Mouse (Mus musculus): ENCODE measurements around the gene Fndc7. TPM values are rescaled to one million over a fixed set of nuclear protein-coding genes. Genes with fewer than 3 reads are reported as not detected.
"Not testable (repeated sequence)": the region's sequence is repeated elsewhere in the genome, so short reads cannot be mapped to it uniquely, and the experiment has no call there.

Fndc7 gene
- total RNA-seq, 1 experiment from 2014 or later, result not detected

- no peak for ATAC-seq (replicated peaks in 1 of 2; ENCODE audit: insufficient read depth in 1 of 2, low FRiP score in 2 of 2, low TSS enrichment in 1 of 2, low read depth in 1 of 2, poor library complexity in 2 of 2, severe bottlenecking in 2 of 2)
Observed at GRCm38 (mm10) chr3:108863091-108863490, 26.7 kb downstream of the Fndc7 start.

- ATAC-seq (replicated peaks in 1 of 2; ENCODE audit: insufficient read depth in 1 of 2, low FRiP score in 2 of 2, low TSS enrichment in 1 of 2, low read depth in 1 of 2, poor library complexity in 2 of 2, severe bottlenecking in 2 of 2), result not testable (repeated sequence)
Observed at GRCm38 (mm10) chr3:108862282-108862681, 27.5 kb downstream of the Fndc7 start.

DNA sequence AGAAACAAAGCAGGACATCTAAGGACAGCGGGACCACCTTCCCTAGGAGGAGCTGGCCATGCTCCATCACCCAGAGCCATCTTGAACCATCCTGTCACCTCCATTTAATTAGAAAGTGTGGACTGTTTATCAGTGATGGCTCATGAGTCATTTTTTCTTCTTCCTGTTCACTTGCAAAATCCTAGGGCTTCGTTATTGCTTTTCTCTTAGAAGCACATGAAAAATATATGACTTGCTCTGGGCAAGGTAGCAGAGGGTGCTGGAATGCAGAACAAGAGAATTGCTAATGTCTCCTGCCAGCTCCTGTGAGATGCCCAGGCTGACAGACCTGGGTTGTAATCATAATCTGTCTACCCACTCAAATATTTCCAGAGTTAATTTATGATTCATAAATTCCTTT is 29.0 kb downstream of the Fndc7 start:
- ATAC-seq (replicated peaks in 1 of 2; ENCODE audit: insufficient read depth in 1 of 2, low FRiP score in 2 of 2, low TSS enrichment in 1 of 2, low read depth in 1 of 2, poor library complexity in 2 of 2, severe bottlenecking in 2 of 2), result no peak

DNA sequence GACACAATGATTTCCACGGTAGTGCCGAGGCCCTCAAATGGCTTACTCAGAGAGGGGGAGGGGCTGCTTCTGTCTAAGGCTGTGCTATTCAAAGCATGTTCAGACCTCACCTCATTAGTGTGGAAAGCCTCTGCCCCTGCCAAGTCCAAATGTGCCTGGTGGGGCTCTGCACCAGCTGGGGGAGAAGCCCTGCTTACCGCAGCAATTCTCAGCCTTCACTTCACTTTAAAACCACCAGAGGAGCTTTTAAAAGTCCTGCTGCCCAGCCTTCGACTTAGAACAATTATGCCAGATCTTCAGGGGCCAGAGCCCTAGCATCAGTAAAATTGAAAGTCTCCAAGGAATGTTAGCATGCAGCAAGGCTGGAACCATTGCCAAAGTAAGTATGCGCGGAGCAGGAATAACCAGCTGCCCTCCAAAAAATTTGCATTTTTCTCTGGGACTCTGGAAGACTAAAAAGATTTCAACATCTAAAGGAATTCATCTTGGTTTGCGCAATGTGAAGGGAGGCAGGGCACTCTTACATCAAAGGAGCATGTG is 31.5 kb downstream of the Fndc7 start:
- no peak for ATAC-seq (replicated peaks in 1 of 2; ENCODE audit: insufficient read depth in 1 of 2, low FRiP score in 2 of 2, low TSS enrichment in 1 of 2, low read depth in 1 of 2, poor library complexity in 2 of 2, severe bottlenecking in 2 of 2)

GRCm38 (mm10) chr3:108857714-108858113 is 32.1 kb downstream of the Fndc7 start:
- ATAC-seq (replicated peaks in 1 of 2; ENCODE audit: insufficient read depth in 1 of 2, low FRiP score in 2 of 2, low TSS enrichment in 1 of 2, low read depth in 1 of 2, poor library complexity in 2 of 2, severe bottlenecking in 2 of 2), result no peak

DNA sequence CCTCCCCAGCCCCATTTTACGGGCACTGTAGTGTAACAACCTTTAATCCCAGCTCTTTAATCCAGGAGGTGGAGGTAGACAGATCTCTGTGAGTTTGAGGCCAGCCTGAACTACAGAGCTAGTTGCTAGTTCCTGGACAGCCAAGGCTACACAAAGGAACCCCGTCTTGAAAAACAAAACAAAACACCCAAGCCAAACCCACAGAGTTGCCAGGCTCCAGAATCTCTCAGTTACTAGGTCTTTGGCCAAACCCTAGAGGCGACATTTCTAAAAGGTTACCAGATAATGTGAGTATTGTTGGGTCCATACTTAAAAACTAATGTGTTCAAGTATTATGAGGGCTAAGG is 32.7 kb downstream of the Fndc7 start:
- no peak for ATAC-seq (replicated peaks in 1 of 2; ENCODE audit: insufficient read depth in 1 of 2, low FRiP score in 2 of 2, low TSS enrichment in 1 of 2, low read depth in 1 of 2, poor library complexity in 2 of 2, severe bottlenecking in 2 of 2)

DNA sequence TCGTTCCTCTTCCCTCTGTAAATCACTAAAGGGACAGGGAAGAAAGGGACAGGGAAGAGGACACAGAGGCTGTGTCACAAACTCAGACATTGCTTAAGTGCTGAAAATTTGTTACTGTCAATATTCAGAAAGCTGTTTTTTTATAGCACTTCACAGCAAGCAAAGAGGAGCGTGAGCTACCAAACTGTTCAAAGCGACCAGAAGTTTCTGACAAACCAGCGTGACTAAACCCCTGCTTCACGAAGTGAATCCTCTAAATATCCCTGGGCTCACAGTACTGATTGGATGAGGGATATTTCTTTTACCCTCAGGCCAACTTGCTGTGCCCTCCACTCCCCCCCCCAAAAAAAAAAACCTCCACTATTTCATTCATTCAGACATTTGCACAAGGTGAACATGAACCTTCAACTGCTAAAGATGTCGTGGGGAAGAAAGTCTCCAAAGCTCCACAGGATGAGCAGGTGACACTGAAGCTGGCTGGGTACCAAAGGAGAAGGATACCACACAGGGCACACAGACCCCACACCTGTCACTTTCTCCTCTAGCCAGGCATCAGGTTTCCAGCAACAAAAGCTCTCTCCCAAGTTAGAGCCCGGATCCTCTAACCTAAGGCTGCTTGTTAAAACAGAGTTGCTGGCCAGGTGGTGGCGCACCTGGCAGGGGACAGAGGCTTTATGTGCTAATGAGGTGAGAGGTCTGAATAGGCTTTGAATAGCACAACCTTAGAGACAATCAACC is 33.3 kb downstream of the Fndc7 start:
- no peak for ATAC-seq (replicated peaks in 1 of 2; ENCODE audit: insufficient read depth in 1 of 2, low FRiP score in 2 of 2, low TSS enrichment in 1 of 2, low read depth in 1 of 2, poor library complexity in 2 of 2, severe bottlenecking in 2 of 2)

DNA sequence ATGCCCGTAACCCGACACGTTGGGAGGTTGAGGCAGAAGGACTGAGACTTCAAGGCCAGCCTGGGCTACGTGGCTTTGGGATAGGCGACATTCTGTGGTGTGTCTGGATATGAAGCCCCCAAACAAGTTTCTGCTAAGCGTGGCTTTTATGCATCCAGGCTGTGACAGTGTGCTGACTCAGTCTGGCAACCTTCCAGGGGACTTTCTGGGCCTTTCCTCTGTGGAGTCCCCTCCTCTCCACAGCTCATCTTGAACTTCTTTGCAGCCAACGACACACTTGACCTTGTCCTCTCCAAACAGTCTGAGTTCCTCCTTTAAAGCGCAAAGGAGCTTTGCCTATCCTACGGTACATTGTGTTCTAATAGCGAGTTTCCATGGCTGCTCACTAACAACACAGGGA is 33.9 kb downstream of the Fndc7 start:
- peak; percentile 30 to 52 for ATAC-seq (replicated peaks in 1 of 2; ENCODE audit: insufficient read depth in 1 of 2, low FRiP score in 2 of 2, low TSS enrichment in 1 of 2, low read depth in 1 of 2, poor library complexity in 2 of 2, severe bottlenecking in 2 of 2)

DNA sequence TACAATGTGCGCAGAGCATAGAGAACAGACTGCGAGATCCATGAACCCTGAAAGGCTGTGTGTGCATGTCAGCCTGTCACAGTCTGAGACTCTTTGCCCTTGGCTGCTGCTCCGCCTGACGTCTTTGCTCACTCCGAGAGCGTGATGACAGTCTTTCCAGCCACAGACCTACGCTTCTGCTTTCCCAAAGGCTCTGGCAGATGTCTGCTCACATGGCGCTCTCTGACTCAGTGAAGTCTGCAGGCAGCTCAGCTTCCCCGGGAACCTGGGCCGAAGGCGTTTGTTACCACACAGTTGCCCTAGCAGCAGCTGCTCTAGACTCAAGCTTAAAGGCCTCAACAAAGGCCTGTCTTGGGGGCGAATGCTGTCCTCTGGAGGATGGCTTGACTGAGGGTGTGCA is 34.4 kb downstream of the Fndc7 start:
- peak; percentile 22 to 25; a peak in 2 of 4 replicates for ATAC-seq (replicated peaks in 1 of 2; ENCODE audit: insufficient read depth in 1 of 2, low FRiP score in 2 of 2, low TSS enrichment in 1 of 2, low read depth in 1 of 2, poor library complexity in 2 of 2, severe bottlenecking in 2 of 2)

- no peak for ATAC-seq (replicated peaks in 1 of 2; ENCODE audit: insufficient read depth in 1 of 2, low FRiP score in 2 of 2, low TSS enrichment in 1 of 2, low read depth in 1 of 2, poor library complexity in 2 of 2, severe bottlenecking in 2 of 2)
Observed at GRCm38 (mm10) chr3:108853266-108853665, 36.5 kb downstream of the Fndc7 start.

- ATAC-seq (replicated peaks in 1 of 2; ENCODE audit: insufficient read depth in 1 of 2, low FRiP score in 2 of 2, low TSS enrichment in 1 of 2, low read depth in 1 of 2, poor library complexity in 2 of 2, severe bottlenecking in 2 of 2), result no peak
Observed at GRCm38 (mm10) chr3:108851996-108852697, 37.7 kb downstream of the Fndc7 start.

DNA sequence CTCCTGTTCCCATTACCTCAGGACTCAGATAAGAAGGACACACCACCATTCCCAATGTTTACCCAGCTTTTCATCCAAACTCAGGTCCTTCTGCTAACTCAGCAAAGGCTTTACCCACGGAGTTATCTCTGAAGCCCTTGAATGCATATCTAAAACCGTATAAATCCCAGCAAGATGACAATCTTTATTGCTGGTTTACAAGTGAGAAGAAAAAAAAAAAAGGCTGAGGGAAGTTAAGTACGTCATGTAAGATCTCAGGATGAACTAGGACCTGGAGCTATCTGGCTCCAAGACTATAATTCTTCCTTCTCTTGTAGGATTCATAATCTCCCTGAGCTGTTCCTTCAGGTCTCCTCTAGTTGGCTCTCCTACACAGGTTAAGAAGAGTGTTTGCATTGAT is 38.3 kb downstream of the Fndc7 start:
- no peak for ATAC-seq (replicated peaks in 1 of 2; ENCODE audit: insufficient read depth in 1 of 2, low FRiP score in 2 of 2, low TSS enrichment in 1 of 2, low read depth in 1 of 2, poor library complexity in 2 of 2, severe bottlenecking in 2 of 2)

GRCm38 (mm10) chr3:108851075-108851474 is 38.7 kb downstream of the Fndc7 start:
- ATAC-seq (replicated peaks in 1 of 2; ENCODE audit: insufficient read depth in 1 of 2, low FRiP score in 2 of 2, low TSS enrichment in 1 of 2, low read depth in 1 of 2, poor library complexity in 2 of 2, severe bottlenecking in 2 of 2), result no peak

DNA sequence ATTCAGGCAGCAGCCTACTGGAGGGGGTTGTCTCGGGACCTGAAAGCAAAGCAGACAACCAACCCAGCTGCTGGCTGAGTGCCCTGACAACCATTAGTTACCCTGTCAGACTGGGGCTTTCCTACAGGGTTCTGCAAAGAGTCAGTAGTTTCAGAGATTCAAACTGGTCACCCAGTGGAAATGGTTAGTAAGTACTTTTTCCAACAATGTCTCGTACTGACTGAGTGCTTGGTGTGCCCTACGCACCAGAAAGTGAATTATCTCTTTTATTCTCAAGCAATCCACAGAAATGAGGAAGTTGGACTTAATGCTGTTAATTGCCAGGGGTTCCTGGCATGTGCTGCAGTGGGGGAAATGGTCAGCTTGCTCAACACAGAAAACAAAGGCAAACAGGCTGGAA is 39.3 kb downstream of the Fndc7 start:
- ATAC-seq (replicated peaks in 1 of 2; ENCODE audit: insufficient read depth in 1 of 2, low FRiP score in 2 of 2, low TSS enrichment in 1 of 2, low read depth in 1 of 2, poor library complexity in 2 of 2, severe bottlenecking in 2 of 2), result peak; percentile 75 to 92

DNA sequence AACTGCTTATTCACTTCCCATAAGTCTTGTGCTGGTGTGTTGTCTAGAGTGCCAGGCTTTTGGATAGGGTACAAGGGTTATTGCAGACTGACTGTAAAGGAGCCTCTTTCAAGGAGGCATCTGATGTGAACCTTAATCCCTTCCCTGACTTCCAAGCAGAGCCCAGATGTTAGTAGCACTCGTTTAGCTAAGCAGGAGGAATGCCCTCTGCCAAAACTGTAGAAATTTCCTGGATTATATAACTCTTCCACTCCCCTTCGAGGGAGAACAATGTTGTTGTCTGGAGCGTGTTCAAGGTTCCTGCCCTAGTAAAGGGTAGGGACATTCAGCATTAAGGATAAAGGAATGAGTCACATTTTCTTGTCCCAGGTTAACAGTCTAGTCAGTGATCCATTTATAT is 43.2 kb downstream of the Fndc7 start:
- ATAC-seq (replicated peaks in 1 of 2; ENCODE audit: insufficient read depth in 1 of 2, low FRiP score in 2 of 2, low TSS enrichment in 1 of 2, low read depth in 1 of 2, poor library complexity in 2 of 2, severe bottlenecking in 2 of 2), result no peak

- ATAC-seq (replicated peaks in 1 of 2; ENCODE audit: insufficient read depth in 1 of 2, low FRiP score in 2 of 2, low TSS enrichment in 1 of 2, low read depth in 1 of 2, poor library complexity in 2 of 2, severe bottlenecking in 2 of 2), result no peak
Observed at GRCm38 (mm10) chr3:108844521-108844920, 45.3 kb downstream of the Fndc7 start.

GRCm38 (mm10) chr3:108844026-108844425 is 45.8 kb downstream of the Fndc7 start:
- ATAC-seq (replicated peaks in 1 of 2; ENCODE audit: insufficient read depth in 1 of 2, low FRiP score in 2 of 2, low TSS enrichment in 1 of 2, low read depth in 1 of 2, poor library complexity in 2 of 2, severe bottlenecking in 2 of 2), result no peak

DNA sequence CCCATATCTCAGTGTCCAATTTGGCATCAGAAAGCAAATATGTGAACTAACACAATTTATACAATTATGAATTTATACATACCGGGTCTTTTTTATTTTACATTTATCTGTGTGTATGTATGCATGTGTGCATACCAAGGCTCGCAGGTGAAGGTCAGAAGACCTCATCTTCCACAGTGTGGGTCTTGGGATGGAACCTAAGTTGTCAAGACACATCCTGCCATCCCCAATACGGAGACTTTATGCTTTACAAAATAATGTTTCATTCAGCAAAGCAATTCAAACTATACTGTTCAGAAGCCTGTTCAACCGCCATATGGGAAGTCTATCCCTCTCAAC is 49.1 kb downstream of the Fndc7 start:
- no peak for ATAC-seq (replicated peaks in 1 of 2; ENCODE audit: insufficient read depth in 1 of 2, low FRiP score in 2 of 2, low TSS enrichment in 1 of 2, low read depth in 1 of 2, poor library complexity in 2 of 2, severe bottlenecking in 2 of 2)

Data from hematopoietic stem cell, adult 5-6 weeks (primary cell).